Mouse (Mus musculus): ENCODE measurements at regions not wholly inside any gene's neighbourhood (a gene's known extent, or its start where the extent isn't known, plus 50 kb on each side); places are given as distances from the start of the nearest gene placed in this dataset.
A peak's percentile ranks its signal among the peaks of the same experiment; 100 is the strongest.

- no peak for DNase-seq
Observed at GRCm38 (mm10) chr11:17324651-17325050, 67.3 kb downstream of the C1d start.

DNA sequence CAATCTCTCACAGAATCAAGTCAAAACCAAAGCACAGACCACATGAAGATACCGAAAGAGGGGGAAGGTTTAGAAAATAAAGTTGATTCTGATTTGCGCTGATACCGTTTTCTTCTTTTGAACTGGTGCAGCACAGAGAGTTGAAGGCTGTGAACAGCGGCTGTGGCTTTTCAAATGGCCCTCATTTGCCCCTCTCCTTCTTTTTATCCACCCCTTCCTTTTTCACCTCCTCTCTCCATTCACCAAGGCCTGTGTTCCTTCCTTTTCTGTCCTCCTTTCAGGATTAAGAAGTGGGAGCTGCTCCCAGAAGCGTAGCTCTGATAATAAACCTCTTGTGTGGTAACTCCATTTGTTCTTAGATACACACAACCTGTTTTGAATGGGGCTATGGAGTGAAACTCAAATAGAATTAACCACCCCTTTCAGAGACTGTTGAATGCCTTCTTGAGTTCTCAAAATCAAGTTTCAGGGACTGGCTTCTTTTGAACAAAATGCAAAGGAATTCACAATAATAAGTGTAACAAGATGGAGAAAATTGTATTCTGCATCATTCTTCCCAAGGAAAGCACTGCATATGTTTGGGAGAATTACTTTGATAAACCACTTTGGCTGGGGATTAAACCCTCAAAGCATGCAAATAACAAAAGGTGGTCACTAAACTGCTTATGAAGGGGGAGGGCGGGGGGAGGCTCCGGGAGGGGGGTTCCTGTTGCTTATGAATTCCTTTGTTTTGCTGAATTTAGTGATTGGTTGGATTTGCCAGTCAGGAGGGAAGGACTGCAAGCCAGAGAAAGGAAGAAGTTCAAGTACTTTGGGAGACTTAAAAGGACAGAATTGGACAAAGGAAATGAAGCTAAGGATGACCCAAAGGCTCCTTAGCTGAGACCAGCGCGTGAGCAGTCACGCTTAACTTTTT is 68.6 kb downstream of the C1d start:
- DNase-seq = no peak

DNA sequence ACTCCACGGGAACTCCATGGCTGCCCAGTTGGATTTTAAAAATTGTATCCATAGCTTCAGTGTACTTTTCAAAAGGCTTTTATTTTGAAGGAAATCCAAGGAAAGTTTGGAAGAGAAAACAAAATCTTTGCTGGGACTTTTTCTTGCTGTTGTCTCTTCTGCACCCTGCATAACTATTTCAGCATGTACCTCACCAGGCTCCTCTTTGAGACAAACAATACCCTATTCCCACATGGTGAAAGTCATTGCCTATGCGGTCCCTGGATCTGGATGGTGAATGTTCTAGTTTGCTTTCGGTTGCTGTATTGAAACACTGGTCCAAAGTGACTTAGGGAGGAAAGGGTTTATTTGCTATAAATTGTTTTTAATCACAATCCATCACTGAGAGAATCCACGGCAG is 69.3 kb downstream of the C1d start:
- DNase-seq = no peak

DNA sequence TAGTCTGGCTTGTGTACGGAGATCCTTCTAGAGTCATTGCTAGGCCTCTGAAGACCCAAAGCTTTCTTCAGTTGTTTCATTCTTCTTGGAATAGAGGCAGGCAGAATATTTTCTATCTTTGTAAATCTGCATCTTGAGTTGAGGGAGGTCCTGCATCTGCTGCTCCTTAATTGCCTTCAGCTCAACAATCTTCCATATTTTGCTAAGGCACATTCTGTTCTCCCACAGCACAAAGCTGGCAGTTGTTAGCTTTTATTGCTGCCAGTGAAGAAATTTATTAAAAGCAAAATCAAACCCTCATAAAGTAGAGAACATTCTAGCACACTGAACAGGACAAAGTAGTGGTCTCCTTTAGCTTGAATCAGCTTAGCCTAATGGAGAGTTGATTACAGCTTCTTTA is 94.1 kb downstream of the C1d start:
- DNase-seq = no peak

- DNase-seq = no peak
Observed at GRCm38 (mm10) chr11:17352148-17353130, 95.1 kb downstream of the C1d start.

GRCm38 (mm10) chr11:17359698-17360254 is 102.4 kb downstream of the C1d start:
- no peak for DNase-seq

DNA sequence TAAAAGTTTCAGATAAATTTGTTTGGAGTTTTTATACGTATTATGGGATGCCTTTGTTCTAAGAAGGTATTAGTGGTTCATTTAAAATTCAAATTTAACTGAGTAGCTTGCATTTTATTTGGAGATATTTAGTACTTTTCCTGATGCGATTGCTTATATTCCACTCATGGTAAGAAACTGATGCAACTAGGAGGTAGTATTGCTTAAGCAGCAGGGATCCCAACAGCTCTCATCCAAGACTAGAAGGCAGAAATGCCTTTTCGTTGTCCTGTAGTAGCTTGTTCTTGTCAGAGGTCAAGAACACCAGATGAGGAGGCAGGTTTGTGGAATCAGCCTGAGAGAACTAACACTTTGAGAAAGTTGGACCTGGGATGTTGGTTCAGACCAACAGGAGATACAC is 120.5 kb downstream of the C1d start:
- no peak for DNase-seq

GRCm38 (mm10) chr11:17386756-17387155 is 129.4 kb downstream of the C1d start:
- DNase-seq = peak; percentile 7

GRCm38 (mm10) chr11:17393832-17394231 is 136.5 kb downstream of the C1d start:
- DNase-seq = no peak

DNA sequence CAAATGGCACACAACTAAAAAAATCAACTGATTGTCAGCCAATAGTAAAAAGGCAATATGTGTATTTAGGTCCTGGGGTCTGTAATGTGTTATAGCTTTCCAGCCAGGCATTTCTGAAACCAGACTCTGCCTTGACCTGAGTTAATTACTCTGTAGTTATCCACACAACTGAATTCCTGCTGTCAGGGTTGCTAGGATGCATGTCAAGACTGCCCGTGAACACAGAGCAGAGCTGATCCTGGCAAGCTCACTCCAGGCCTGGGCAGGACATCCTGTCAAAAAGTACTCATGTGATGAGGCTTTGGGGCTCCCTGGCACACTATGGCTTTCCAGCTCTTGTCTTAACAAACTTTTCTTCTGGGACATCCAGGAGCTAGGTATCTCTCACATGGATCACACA is 157.2 kb downstream of the C1d start:
- DNase-seq = peak; percentile 3

GRCm38 (mm10) chr11:17415144-17415543 is 157.8 kb downstream of the C1d start:
- DNase-seq = no peak

DNA sequence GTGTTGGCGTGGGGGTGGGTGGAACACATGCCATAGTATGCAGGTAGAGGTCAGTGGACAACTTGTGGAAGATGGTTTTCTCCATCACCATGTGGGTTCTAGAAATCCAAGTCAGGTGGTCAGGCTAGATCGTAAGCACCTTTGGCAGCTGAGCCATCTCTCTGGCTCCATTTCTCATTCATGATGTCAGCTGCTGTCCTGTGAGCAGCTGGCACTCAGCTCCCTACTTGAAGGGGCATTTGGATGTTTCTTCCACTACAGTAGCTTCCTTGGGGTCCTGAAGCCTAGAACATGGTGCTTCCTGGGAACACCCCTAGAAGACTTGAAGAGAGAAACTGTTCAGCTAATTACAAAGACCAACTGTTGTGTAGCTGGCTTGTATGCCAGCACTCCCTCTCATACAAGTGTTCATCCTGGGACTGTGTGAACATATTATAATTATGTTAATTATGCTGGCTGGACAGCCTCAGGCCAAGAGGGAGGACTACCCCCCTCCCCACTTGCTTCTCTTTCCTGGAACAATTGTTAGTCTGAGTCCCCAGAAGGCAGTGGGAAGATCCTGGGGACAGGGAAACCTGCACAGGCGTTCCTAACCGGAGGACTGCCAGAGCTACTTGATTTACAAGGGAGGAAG is 160.4 kb downstream of the C1d start:
- no peak for DNase-seq

GRCm38 (mm10) chr11:17442133-17442532 is 184.8 kb downstream of the C1d start:
- no peak for DNase-seq

DNA sequence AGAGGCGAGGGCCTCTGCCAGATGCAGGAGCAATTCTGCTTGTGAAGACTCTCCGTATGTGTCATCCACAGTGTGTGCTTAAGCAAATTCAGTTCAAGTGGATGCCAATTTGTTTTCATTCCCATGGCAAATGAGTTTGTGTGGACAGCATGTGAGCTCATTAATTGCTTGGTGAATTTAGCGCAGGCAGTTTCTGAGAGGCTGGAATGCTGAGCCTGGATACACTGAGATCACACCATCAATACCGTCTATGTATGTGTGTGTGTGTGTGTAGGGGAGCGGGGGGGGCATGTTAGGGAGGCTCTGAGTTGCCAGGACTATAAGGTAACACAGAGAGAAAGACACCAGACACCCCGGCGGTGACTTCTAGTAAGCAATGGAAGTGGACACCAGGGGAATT is 191.9 kb downstream of the C1d start:
- no peak for DNase-seq

GRCm38 (mm10) chr11:17450360-17451045 is 193.1 kb downstream of the C1d start:
- no peak for DNase-seq

GRCm38 (mm10) chr11:17451451-17451850 is 194.1 kb downstream of the C1d start:
- no peak for DNase-seq

- peak; percentile 36 for DNase-seq
Observed at GRCm38 (mm10) chr11:17453530-17453929, 196.2 kb downstream of the C1d start.

- no peak for DNase-seq
Observed at GRCm38 (mm10) chr11:17458946-17459345, 201.6 kb downstream of the C1d start.

GRCm38 (mm10) chr11:17460024-17460919 is 202.9 kb downstream of the C1d start:
- peak; percentile 27 for DNase-seq

DNA sequence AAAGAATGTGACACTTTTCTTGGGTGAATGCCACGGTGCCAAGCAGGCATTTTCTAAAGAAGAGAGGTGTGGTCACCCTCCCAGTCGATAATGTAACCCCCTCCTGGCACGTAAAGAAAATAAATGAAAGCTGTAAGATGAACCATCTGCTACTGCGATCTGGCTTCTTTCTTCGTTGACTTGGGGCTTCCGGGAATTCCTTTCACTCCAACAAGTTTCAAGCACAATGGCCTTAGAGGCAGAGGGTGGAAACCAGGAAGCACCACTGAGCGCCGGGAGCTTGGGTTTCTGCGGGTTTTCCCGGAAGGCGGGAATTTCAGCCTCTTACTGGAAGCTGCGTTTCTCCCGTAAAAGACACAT is 203.5 kb downstream of the C1d start:
- DNase-seq = no peak

Measured in adrenal gland, adult 2 months (tissue).